Mouse (Mus musculus): ENCODE measurements at regions not wholly inside any gene's neighbourhood (a gene's known extent, or its start where the extent isn't known, plus 50 kb on each side); places are given as distances from the start of the nearest gene placed in this dataset.

DNA sequence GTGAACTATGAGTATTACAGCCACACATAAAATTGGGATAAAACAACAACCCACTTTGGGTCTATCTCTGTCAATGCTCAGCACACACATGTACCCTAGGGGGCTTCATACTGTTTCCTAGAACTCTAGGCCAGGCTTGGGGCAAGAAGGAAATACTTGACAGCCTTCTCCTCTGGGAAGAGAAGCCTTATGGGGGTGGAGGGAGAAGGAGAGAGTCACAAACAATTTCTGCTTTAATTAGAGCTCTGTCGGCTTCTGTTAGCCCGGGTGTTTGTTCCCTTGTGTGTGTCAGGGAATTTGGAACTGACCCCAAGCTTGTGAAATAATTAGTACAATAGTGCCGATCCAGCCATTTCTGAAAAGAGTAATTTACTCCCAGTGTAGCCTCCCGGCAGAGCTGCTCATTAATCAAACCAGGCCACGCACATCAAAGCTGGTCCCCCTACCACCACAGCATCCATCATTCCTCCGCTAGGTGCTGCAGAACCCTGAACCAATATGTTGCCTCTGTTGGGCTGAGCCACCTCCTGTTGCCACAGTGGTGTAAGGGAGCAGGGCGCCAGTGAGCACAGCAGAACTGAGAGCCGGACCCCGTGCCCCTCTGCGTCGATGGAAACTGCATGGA lies 307.3 kb downstream of the Tmem114 start:
- DNase-seq (ENCODE audit: low spot score): peak; percentile 56

DNA sequence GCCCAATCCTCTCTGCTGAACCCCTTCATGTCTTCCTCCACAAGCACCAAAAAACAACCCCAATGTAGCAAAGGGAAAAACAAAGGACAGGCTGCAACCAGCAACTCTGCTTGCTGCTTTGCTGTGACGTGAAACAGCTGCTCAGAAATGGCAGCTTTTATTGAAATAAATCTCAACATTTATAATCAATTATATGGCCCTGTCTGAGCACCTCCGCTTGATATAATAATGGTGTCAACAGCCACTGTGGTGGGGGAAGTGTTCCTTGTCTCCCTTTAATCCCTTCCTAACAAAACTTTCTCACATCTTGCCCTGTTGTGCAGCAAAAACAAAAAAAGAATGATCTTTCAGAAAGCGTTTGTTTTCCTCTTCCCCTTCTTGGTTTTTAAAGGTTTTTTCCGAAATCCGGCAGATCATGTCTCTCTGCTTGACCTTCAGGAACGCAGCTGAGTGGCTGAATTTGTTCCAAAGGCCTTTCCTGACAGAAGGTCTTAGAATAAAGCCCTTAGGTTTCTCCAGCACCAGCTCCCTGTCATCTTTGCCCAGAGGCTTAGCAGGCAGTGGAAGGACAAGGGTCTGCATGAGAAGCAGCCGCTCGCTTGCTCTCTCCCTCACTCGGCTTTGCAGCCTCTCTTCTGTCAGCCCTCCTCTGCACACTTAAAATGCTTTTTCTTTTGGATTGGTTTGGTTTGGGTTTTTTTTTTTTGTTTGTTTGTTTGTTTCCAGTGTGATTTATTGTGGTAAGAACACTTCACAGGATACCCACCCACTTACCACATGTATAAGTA lies 313.4 kb downstream of the Tmem114 start:
- DNase-seq (ENCODE audit: low spot score): no peak

DNA sequence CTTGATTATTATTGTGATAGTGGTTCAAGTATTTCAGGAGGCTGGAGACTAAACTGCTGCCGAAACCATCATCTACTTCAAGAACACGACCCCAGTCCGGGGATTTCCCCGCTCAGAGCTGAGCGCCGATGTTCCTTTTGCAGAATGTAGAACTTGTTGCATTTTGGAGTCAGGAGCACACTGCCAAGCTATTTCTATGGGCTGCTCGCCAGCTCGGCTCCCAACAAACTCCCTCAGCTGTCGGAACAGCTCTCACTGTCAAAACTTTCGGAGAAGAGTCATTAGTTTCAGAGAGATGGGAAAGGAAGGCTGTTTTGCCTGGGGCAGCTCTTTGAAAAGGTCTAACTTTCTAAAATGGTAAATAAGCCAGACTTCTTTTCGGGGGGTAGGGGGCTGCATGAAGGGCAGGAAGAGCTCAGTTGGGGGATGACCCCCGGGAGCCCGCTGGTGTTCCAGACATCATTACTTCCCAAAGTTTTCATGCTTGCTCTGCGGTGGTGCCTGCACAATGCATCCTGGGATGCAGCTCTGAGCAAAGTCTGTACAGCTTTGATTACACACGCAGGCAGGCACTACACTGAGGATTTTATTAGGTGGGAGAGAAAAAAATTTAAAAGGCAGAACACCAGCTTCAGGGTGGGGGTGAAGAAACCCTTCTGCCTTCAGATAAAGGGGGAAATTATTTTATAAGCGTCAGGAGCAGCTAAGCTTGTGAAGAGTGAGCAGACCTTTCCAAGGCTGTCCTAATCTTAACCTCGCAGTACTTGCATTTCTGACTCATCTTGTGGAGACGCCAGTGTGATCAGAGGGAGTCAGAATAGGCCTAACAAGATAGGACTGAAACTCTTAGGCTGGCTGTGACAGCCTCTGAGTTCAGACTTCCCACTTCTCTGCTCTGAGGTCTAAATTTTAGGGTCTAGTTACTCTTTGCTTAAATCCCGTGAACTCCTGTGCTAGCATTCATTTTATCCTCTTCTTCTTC lies 316.5 kb downstream of the Tmem114 start:
- no peak for DNase-seq (ENCODE audit: low spot score)

DNA sequence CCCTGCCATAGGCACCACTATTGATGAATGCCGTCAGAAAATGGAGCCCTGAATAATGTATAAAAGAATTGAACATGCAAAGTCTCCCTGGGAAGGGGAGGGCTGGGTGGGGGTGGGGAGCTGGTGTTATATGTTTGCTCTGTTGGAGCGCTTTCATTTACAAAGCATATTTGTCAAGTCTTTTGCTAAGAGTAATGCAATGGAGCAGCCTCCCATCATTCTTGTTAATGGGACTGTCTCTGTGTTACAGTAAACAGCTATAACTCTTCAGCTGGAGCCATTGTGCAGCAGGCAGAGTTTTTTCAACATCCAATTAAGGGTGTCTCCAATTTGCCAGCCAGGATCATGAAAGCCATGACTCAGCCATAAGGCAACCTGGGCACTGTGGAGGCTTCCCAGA lies 345.9 kb downstream of the Tmem114 start:
- DNase-seq (ENCODE audit: low spot score): no peak

DNA sequence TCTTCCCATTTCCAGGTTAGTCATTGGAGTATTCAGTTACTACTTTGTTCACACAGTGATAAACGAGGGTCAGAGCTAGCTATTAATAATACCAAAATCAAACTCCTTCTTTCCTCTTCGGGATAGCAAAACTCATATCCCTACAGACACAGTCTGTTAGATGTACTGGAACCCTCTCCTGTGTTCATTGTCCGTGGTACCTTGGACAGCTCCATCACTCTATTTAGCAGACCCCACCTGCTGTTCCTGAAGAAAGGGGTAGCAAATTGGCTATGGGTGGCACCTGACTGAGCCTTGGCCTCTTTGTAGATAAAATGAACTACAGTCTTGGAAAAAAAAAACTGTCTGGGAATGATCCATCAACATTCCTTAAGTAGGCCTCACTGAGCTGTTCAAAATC lies 346.5 kb downstream of the Tmem114 start:
- peak; percentile 50 for DNase-seq (ENCODE audit: low spot score)

DNA sequence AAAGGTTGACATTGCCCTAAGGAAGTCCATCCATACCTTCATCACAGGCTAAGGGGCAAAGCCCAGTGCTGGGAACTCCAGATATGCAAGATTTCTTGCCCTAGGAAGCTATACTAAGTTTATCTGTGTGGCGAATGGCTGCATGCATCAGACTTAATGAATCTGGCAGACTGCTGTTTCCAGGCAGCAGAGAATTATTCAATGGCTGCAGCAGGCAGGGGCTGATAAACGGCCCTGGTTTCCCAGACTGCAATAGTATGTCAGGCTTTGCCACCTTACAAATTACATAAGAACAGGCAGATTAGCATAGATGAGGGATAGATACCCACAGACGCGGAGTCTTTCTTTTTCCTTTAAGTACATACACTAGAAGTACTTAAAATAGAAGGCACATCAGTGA lies 350.2 kb downstream of the Tmem114 start:
- no peak for DNase-seq (ENCODE audit: low spot score)

DNA sequence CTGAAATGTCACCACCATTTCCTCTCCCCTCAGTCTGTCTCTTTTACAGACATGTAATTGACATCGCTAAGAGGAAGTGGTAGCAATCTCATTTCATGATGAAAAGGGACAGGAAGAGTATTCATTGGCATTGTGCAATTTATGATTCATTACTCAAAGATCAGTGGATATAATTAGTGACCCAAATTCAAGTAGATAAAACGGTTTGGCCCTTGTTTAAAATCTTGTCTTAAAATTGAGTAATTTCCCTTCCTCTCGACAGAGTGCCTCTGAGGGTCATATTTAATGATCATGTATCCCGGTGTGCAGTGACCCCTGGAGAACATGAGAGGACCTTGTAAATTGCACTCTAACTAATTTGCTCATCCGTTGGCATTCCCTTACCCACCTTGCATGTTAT lies 371.0 kb downstream of the Tmem114 start:
- DNase-seq (ENCODE audit: low spot score): no peak

DNA sequence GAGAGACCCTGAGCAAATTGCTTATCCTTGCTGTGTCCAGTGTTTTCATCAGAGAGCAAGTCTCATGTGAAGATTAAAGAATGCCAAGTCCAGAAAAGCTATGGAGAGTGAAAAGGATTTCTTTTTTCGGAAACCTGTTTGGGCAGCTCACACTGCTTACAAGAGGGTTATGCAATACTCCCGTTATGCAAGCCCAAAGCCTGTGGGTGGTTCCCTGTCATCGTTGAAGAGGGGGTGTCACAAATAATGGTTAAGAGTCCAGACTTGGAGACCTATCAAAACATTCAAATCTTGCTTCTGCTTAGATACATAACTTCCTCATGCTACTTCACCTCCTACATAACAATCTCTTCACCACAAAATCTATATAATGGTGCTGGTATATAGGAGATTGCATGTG lies 416.0 kb downstream of the Tmem114 start:
- no peak for DNase-seq (ENCODE audit: low spot score)

DNA sequence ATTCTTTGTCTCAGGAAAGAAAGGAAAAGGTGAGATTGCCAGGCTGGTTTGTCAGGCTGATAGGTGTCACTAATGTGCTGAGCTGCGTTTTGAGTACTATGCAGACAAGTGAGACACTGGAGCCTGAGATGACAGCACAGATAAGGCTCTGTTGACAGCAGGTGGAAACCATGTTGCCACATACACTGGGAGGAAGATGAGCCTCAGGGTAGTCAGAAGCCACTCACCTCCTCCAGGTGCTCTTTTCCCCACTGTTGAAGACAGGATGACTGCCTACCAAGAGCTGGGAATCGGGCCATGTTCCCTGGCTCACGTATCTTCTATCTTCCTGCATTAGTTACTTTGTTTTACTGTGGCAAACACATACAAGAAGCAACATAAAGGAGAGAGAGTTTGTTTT lies 418.3 kb downstream of the Tmem114 start:
- no peak for DNase-seq (ENCODE audit: low spot score)

DNA sequence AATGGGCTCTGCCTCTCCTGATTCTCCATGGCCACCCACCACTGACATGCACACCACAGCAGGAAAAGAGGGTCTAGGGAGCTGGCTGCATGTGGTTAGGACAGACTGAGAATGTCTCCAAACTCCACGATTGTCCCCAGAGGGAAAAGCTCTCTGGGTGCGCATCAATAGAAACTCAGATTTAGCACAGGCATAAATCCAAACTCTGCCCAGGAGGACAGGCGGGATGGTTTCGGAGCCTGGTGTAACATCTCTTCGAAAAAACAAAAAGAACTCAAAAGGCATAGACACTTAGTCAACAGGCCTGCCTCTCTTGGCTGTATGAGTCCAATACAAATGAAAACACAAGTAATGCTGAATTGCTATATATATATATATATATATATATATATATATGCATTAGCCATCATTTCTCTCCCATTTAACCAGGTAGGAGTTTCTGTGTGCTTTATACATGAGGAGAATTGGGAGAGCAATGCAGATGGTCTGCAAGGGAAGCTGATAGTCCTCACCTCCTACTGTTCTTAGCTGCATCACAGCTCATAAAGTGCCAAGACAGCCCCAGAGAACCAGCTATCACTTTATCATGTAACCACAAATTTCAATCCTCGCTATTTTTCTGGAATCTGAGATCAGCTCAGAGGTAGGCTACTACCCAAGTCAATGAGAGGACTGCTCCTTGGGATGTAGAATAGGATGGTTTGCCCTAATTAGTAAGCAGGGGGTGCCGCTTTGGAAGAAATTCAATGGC lies 422.4 kb downstream of the Tmem114 start:
- no peak for DNase-seq (ENCODE audit: low spot score)

DNA sequence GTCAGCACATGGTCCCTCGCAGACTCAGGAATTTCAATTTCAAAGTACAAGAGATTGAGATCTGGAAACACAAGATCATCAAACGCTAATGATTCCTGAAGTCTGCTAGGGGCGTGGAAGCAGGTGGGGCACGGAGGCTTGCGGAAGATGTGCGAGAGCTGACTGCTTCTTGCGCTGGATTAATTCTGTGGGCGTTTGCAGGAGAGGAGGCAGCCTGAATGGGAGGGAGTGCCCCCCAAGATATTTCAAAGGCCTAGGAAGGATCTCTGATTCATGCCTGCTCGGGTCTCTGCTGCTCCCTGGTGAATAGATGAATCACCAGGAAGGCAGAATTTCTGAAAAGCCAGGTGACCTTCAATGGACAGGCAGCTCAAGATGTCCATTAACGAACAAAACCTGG lies 442.1 kb downstream of the Tmem114 start:
- DNase-seq (ENCODE audit: low spot score): no peak

DNA sequence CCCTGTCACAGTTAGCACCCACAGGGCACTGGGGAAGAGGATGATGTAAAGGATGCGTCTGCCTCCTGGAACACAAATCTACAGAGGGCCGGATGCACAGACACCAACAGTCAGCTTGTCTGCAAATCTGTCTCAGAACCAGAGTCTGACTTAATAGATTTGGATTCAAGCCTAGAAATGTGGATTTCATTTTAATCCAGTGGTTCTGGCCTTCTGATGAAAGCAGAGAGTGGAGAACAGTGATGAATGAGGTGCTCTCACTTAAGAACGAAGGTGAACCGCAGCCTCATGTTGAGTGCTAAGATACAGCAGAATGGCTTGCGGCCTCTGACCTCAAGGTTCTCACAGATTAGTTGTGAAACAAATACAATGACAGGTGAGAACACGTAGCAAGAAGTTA lies 446.5 kb downstream of the Tmem114 start:
- DNase-seq (ENCODE audit: low spot score): peak; percentile 5

DNA sequence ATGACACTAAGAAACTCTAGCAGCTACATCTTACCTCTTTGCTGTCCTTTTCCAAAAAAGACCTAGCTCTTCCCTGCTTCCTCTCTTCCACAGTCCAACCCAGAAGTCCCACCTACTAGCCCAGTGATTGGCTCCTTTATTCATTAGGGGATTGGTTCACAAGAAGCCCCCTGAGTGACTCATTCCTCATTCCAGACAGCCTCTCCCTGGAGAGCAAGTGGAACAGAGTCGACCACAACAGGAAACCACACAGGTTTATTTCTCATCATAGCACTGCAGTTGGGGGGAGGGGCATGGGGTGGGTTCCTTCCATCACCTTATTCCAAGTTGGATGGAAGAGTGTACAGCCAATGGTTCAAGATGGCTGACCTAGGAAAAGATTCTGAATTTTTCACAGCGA lies 473.3 kb downstream of the Tmem114 start:
- DNase-seq (ENCODE audit: low spot score): no peak

DNA sequence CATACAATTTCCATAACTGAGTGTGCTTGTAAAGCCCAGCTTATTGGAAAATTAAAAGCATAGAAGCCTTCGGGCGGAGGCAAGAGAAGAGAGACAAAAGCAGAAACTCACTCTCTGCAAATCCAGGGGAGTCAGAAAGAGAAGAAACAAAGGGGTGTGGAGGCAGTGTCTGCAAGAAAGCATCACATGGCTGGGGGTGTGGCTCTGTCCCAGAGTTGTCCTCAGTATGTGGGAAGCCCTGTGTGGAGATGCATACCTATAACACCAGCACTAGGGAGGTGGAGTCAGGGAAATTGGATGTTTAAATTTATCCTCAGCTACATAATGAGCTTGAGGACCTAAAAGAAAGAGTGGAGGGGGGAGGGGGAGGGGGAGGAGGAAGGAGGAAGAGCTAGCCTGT lies 482.6 kb downstream of the Tmem114 start:
- DNase-seq (ENCODE audit: low spot score): no peak

DNA sequence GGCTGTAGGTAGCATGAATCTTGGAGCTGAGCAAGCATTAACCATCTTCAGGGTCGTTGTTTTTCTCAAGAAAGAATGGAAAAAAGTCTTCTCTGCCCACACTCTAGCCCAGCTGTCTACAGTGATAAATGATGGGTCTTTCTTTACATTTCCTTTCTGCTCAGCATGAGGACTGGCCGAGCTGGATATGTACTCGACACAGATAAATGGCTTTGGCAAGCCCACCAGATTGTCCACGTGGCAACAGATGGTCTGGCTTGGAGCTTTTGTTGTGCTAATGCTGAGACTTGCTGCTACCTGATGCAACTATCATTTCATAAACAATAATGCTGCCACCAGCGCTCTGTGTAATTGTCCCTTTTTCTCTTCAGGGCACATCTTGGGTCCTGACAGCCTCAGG lies 487.8 kb downstream of the Tmem114 start:
- peak; percentile 62 for DNase-seq (ENCODE audit: low spot score)

DNA sequence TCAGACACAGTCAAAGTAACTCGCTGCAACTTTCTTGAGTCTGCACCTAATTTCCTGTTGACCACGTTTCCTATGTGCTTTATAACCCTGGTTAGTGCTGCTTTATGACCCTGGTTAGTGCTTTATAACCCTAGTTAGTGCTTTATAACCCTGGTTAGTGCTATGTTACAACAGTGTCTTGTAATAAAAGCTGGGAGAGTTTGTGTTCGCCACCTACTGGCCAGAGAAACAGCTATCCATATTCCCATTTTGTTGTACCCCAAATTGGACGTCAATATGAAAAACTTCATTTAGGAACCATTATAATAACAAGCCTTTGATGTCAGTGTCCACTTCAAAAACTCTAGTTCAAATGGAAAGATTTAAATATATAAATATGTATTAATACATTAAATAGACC lies 492.6 kb downstream of the Tmem114 start:
- DNase-seq (ENCODE audit: low spot score): peak; percentile 9

DNA sequence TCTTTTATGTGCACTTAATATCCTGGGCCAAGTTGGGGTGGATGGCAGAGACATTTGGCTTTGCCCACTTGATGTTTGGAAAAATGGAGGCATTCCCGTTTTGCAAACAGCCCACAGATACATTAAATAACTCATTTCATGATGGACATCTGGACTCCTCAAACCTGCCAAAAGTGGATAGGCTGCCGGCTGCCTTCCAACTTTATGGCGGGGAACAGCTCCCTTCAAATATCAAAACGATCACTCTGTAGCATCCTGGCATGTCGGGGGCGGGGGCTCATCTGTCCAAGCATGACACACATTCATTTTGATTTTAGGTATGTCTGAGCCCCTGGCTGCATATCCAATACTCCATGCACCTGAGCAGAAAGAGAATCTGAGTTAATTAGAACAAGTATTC lies 493.3 kb downstream of the Tmem114 start:
- DNase-seq (ENCODE audit: low spot score): no peak

DNA sequence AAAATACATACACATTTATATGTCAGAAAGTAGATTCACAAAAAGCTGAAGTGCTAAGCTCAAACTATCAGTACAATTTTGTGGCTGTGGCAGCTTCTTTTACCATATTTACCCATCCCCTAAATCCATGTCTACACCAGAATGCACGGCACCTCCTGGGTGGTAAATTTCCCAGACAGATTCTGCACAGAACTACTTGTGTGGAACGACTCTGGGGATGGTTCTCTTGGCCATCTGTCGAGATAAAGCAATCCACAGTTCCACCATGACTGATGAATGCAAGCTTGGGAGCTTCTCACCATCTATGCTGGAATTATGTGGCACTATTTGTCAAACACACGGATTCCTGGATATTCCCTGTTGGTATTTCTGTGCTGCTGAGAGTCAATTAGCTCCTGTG lies 495.8 kb downstream of the Tmem114 start:
- DNase-seq (ENCODE audit: low spot score): no peak

DNA sequence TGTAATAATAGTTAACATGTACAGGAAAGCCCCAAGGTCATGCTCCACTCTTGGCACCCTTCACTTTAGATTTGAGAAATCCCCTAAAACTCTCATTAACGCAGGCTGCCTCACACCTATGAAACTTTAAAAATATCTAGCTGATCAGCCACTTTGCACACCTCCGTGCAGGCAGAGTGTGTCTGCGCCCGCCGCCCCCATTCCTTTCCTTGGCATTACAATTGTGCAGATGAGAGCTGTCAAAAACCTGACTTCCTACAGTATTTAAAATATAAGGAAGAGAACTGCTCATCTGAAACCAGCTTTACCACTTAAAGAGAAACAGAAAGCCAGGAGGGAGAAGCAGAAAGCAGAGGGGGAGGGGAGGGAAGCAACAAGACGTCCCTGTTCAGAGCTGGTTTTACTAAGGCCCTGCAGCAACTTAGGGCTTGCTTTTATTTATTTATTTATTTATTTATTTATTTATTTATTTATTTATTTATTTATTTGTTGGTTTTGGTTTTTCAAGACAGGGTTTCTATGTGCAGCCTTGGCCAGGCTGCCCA lies 496.5 kb downstream of the Tmem114 start:
- DNase-seq (ENCODE audit: low spot score): no peak

DNA sequence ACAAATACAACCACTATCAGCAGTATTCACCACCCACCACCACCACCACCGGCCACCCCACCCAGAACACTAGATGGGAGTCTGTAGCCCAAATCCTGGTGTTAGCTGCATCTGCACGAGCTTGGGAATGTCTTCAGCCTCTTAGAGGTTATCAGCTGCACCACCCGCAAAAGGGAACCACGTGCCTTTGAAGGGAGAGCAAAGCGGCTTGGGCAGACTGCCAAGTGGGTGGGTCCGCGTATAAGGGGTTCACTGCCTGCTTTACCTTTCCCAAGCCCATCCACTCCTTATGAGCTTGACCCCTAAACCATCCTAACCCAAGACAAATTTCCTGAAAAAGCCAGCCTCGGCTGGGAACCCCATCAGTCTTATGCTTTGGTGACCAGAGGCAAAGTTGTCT lies 497.2 kb downstream of the Tmem114 start:
- no peak for DNase-seq (ENCODE audit: low spot score)

DNA sequence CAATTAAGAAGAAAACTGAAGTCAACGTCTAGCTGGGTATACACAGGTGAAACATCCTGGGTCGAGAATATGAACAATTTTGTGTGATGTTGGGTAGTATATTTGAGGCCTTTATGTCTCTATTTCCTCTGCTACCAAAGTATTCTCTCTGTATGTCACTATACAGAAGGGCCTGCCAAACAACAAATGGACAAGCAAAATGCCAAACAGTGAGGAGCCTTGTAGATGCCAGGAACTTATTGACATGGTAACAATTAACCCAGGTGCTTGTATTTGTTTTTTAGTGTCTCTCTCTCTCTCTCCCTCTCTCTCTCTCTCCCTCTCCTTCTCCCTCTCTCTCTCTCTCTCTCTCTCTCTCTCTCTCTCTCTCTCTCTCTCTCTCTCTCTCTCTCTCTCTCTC lies 529.1 kb downstream of the Tmem114 start:
- DNase-seq (ENCODE audit: low spot score): no peak

DNA sequence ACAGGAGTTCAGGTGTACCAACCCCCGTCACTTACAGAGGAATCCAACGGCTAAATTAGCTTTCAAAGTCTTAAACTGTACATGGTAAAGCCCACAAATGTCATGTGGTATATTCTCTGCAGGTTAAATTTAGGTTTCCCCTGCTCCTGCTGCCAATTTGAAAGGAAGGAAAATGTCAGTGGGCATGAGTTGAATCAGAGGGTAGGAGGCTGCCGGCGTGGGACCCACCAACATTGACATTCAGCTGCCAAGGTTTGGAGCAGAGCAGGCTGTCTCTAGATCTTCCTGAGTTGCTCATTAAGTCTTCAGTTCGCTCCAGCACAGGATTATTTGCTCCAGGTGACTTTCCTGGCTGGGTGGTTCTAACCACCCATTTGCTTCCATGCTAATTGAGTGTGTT lies 532.1 kb downstream of the Tmem114 start:
- no peak for DNase-seq (ENCODE audit: low spot score)

All from embryo, embryonic 10 days (tissue).